Mouse (Mus musculus): Measurements from ENCODE around the gene Psip1.

DNA sequence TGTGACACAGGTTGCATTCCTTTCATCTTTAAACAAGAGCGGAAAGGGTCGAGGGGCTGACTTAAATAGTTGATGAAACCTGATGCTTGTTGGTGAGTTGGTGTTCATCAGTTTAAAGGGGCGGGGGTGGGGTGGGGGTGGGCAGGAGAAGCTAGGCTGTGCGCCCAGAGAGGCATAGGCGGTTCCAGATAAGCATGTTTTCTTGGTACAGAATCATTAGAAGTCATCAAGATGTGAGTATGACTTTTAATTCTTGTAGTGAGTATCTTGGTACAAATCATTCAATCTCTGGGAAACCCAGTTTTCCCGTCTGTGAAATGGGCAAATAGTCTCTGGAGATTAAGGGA lies 40.7 kb upstream of the Psip1 start:
- TF ChIP-seq CTCF (IDR thresholded peaks at IDR 0.05; ENCODE audit: extremely low read depth, insufficient read depth, insufficient read length, insufficient replicate concordance) = no peak
- no peak for TF ChIP-seq POLR2A (IDR thresholded peaks at IDR 0.05; ENCODE audit: low read depth, low read length)

Measured in spleen, adult 2 months (tissue).